Mouse (Mus musculus) liver, embryonic 14.5 days (tissue): Measurements from ENCODE around the gene Anapc4. TPM values are rescaled to one million over a fixed set of nuclear protein-coding genes. Genes with fewer than 3 reads are reported as not detected.
A peak's percentile ranks its signal among the peaks of the same experiment; 100 is the strongest.

Source experiments
- ATAC-seq: fragments of 200-750 bp; cut with Nextera tagmentation; 2 replicates; pipeline ENCODE4 v1.8.0; 2017; ENCODE audit warnings: moderate number of reproducible peaks, mild to moderate bottlenecking, moderate library complexity; ENCODE audit not compliant: insufficient read depth
- DNase-seq, 3 experiments: peaks; one replicate each; pipeline ENCODE4 v3.0.0-alpha.2; 2012 to 2013; ENCODE audit warnings: low read depth in 3 of 3, low spot score in 3 of 3
- H3K27ac ChIP-seq: fragments of 300-500 bp; sonication (generic); 2 replicates; pipeline ENCODE4 v1.5.1; 2014; ENCODE audit warnings: moderate library complexity, mild to moderate bottlenecking, control low read depth, inconsistent platforms
- H3K27me3 ChIP-seq: fragments of 300-500 bp; sonication (generic); 2 replicates; pipeline ENCODE4 v1.6.1; 2014; ENCODE audit warnings: mild to moderate bottlenecking, low read length, moderate library complexity; ENCODE audit not compliant: control insufficient read depth, insufficient read depth
- H3K36me3 ChIP-seq: fragments of 300-500 bp; sonication (generic); replicated peaks from 2 replicates; pipeline ENCODE4 v1.6.1; 2014; ENCODE audit warnings: low read depth; ENCODE audit not compliant: control insufficient read depth, insufficient read depth
- H3K4me1 ChIP-seq, 2 experiments: fragments of 200-500 bp in 1 of 2; fragments of 300-500 bp in 1 of 2; sonication (generic) in 1 of 2; replicated peaks; 2 replicates each; pipeline ENCODE4 v1.6.1; 2012 to 2014; ENCODE audit warnings: antibody characterized with exemption in 1 of 2, inconsistent platforms in 1 of 2, low read length in 1 of 2; ENCODE audit not compliant: control insufficient read depth in 2 of 2, insufficient read depth in 2 of 2
- H3K4me2 ChIP-seq: fragments of 300-500 bp; sonication (generic); 2 replicates; pipeline ENCODE4 v1.6.1; 2014; ENCODE audit warnings: low read depth, mild to moderate bottlenecking, control low read depth, moderate library complexity
- H3K4me3 ChIP-seq, 2 experiments: fragments of 200-500 bp in 1 of 2; fragments of 300-500 bp in 1 of 2; sonication (generic) in 1 of 2; 2 replicates each; pipeline ENCODE4 v1.5.1; 2012 to 2014; ENCODE audit warnings: low read depth in 2 of 2, low read length in 2 of 2, mild to moderate bottlenecking in 2 of 2, control low read depth in 1 of 2, inconsistent platforms in 1 of 2, moderate library complexity in 1 of 2; ENCODE audit not compliant: insufficient read depth in 1 of 2
- H3K9ac ChIP-seq: fragments of 300-500 bp; sonication (generic); replicated peaks from 2 replicates; pipeline ENCODE4 v1.6.1; 2014; ENCODE audit warnings: mild to moderate bottlenecking, control low read depth, moderate library complexity
- H3K9me3 ChIP-seq: fragments of 300-500 bp; sonication (generic); 2 replicates; pipeline ENCODE4 v1.6.1; 2016; ENCODE audit warnings: low read length, mixed read lengths; ENCODE audit not compliant: control insufficient read depth
- CTCF ChIP-seq: IDR thresholded peaks from 2 replicates; pipeline ENCODE4 v1.5.1; 2016; ENCODE audit warnings: antibody characterized with exemption, low read depth, control low read depth
- EP300 ChIP-seq: IDR thresholded peaks from 2 replicates; pipeline ENCODE4 v1.6.1; 2016; ENCODE audit warnings: antibody characterized with exemption, low read depth
- WGBS: fragments of 180-500 bp; shearing (Covaris S2); extraction: QIAGEN DNeasy Blood & Tissue Kit; methylation state at CpG from one replicate; pipeline ENCODE4 v1.1.7; 2014; ENCODE audit not compliant: insufficient replicate concordance; 5-methylcytosine and 5-hydroxymethylcytosine counted together
- polyA plus RNA-seq, 2 experiments: library from polyadenylated mRNA; depleted of rRNA in 1 of 2; stranded (reverse) in 1 of 2; unstranded in 1 of 2; fragments of >200 nt; fragmentation: Nextera tagmentation in 1 of 2; extraction: Ambion mirVana in 1 of 2; gene quantifications; 2 replicates each; pipeline versions ENCODE4 v1.2.1 to v1.2.3; 2012 to 2014

Gene Anapc4
- polyA plus RNA-seq, 2 experiments, result 23.3 to 29.8 TPM

DNA sequence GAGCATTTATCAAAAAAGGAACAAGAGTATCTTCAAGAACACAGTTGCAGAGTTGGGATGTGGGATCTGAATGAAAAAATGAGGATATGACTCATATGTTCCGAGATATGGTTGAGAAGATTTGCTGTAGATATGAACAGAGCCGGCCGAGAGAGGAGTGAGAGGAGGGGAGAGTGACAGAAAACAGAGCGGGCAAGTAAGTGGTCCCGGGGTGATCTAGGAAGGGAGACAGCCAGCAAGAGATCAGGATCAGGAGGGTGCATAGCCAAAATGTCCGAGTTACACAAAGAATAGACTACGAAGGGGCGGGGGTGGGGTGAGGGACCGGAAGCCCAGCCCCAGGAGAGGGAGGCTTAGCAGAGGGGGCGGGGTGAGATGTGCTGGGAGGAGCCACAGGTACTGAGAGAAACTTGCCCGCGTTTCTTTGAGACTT is 76.4 kb downstream of the Anapc4 start:
- Histone ChIP-seq H3K4me3 (peak overlapping the region; percentile 16 to 38; a peak in 3 of 4 replicates), H3K9ac (no peak overlapping the region), H3K4me2 (peak overlapping the region; percentile 27), H3K4me1 (no peaks in the 10 kb centered on the region), H3K9me3 (no peaks in the 10 kb centered on the region), H3K36me3 (no peaks in the 10 kb centered on the region), H3K27me3 (no peaks in the 10 kb centered on the region), H3K27ac (no peak overlapping the region)
- DNase-seq (peak in 1 of 3 experiments; percentile 7), ATAC-seq (no peak)
- TF ChIP-seq EP300 (no peak), CTCF (no peak)
- WGBS, result 14% methylated on average over 12 of the region's 12 CpGs

DNA sequence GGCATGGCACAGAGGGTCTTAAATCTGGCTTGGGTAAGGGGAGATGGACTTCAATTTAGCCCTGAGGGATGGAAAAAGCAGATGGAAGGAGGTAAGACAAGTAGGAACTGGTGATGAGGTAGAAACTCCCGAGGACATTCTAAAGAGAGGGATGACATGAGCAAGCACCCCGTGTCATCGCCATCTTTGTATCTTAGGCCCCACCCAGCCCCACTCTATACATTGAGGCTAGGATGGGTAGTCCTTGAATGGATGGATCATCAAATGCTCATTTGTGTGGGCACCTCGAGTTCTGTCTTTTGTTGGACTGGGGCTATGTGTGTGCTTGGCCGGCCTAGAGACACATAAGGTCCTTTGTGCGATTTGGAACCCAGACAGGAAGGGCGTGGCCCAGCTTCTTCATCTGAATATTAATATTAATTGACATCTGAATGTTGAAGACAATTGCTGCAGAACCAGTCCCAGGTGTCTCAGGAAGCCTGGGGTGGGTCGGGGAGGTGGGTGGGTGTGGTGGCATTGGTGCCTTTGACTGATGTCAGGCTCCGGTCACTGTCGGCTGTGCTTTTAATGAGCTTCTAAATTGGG is 77.6 kb downstream of the Anapc4 start:
- Histone ChIP-seq H3K4me2 (no peak overlapping the region), H3K4me1 (no peaks in the 10 kb centered on the region), H3K36me3 (no peaks in the 10 kb centered on the region), H3K27ac (no peak overlapping the region), H3K4me3 (no peak overlapping the region), H3K27me3 (no peaks in the 10 kb centered on the region), H3K9ac (no peak overlapping the region), H3K9me3 (no peaks in the 10 kb centered on the region)
- TF ChIP-seq CTCF (no peak), EP300 (no peak)
- DNase-seq, result no peak
- ATAC-seq, result no peak
- 71% methylated on average over 10 of the region's 10 CpGs for WGBS

DNA sequence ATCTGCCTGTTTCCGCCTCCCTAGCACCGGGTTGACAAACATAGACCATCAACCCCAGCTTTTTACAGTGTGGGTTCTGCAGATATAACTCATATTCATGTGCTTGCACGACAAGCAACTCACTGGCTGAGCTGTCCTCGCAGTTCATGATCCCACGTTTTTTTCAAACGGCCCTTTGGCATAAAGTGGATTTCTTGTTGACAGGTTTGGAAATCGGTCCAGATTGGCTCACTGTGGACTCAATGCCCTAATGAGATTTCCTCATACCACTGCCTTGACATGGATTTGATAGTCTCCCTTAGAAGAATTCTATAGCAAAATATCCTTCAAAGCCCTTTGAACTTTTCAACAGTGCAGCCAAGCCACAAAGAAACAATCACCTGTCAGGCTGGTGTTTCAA is 79.9 kb downstream of the Anapc4 start:
- H3K36me3 ChIP-seq, result no peaks in the 10 kb centered on the region
- 61% methylated on average over 7 of the region's 7 CpGs for WGBS
- no peak overlapping the region for H3K4me2 ChIP-seq
- H3K4me1 ChIP-seq, result no peaks in the 10 kb centered on the region
- no peak overlapping the region for H3K27ac ChIP-seq
- H3K27me3 ChIP-seq, result no peaks in the 10 kb centered on the region
- ATAC-seq, result no peak
- no peak for DNase-seq
- no peak overlapping the region for H3K9ac ChIP-seq
- H3K4me3 ChIP-seq, result no peak overlapping the region
- no peaks in the 10 kb centered on the region for H3K9me3 ChIP-seq
- TF ChIP-seq CTCF (no peak), EP300 (no peak)

DNA sequence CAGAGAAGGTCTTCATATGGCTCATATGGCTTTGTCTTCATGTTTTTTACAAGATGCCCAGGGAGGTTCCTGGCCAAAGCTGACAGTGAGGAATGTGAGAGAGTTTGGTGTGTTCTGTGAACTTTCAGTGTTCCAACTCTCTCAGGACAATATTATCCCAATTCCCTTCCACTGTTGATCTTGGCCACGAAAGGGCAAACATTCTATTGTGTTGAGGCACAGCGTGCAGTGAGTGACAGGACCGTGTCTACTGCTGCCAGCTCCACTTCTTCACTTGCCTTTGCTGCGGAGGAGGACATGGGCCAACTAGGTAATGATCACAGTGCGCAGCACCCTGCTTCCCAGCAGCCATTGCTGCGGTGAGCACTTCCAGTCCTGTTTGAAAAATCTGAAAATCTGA is 82.4 kb downstream of the Anapc4 start:
- ATAC-seq, result no peak

More for the DNA sequence above, 82.4 kb downstream of the Anapc4 start:
- Histone ChIP-seq H3K27ac (no peak overlapping the region), H3K9ac (no peak overlapping the region), H3K4me2 (no peak overlapping the region), H3K9me3 (no peaks in the 10 kb centered on the region), H3K4me3 (no peak overlapping the region), H3K4me1 (no peaks in the 10 kb centered on the region), H3K36me3 (no peaks in the 10 kb centered on the region), H3K27me3 (no peaks in the 10 kb centered on the region)
- WGBS, result 59% methylated on average over 6 of the region's 6 CpGs
- no peak for DNase-seq
- TF ChIP-seq EP300 (no peak), CTCF (no peak)

Other genes starting within 250 kb of the Anapc4 start
- 4.4 and 6.0 TPM in 2 replicates for gene Sepsecs, start 164.3 kb upstream of the Anapc4 start, polyA plus RNA-seq (2012; rRNA removed)
- 6.4 and 8.5 TPM in 2 replicates for gene Sepsecs, start 164.3 kb upstream of the Anapc4 start, polyA plus RNA-seq (2014; fragmentation: Nextera tagmentation; extraction: Ambion mirVana)
- gene Pi4k2b, start 92.4 kb upstream of the Anapc4 start, polyA plus RNA-seq (2012; rRNA removed), result 8.7 and 10.7 TPM in 2 replicates
- gene Pi4k2b, start 92.4 kb upstream of the Anapc4 start, polyA plus RNA-seq (2014; fragmentation: Nextera tagmentation; extraction: Ambion mirVana), result 21.7 and 23.6 TPM in 2 replicates
- 4.4 and 5.9 TPM in 2 replicates for gene Zcchc4, start 58.6 kb upstream of the Anapc4 start, polyA plus RNA-seq (2012; rRNA removed)
- gene Zcchc4, start 58.6 kb upstream of the Anapc4 start, polyA plus RNA-seq (2014; fragmentation: Nextera tagmentation; extraction: Ambion mirVana), result 5.8 and 6.2 TPM in 2 replicates
- gene Slc34a2, start 204.1 kb downstream of the Anapc4 start, polyA plus RNA-seq (2012; rRNA removed), result 0.01 and 0.02 TPM in 2 replicates
- not detected in 2 replicates for gene Slc34a2, start 204.1 kb downstream of the Anapc4 start, polyA plus RNA-seq (2014; fragmentation: Nextera tagmentation; extraction: Ambion mirVana)